Mouse (Mus musculus): ENCODE results near the gene Otud7b.

- TF ChIP-seq POLR2A (IDR thresholded peaks at IDR 0.05; ENCODE audit: insufficient read depth, low read length) (no peak), CTCF (IDR thresholded peaks at IDR 0.05; ENCODE audit: low read depth, low read length) (no peak), EP300 (IDR thresholded peaks at IDR 0.05; ENCODE audit: insufficient read depth, low read depth, low read length) (no peak)
Observed at GRCm38 (mm10) chr3:96124235-96124634, 19.9 kb downstream of the Otud7b start.
